Mouse (Mus musculus): ENCODE measurements around the gene Ms4a1. TPM values are rescaled to one million over a fixed set of nuclear protein-coding genes. Genes with fewer than 3 reads are reported as not detected.
"Not testable (repeated sequence)": the region's sequence is repeated elsewhere in the genome, so short reads cannot be mapped to it uniquely, and the experiment has no call there.

Ms4a1 gene
- total RNA-seq (2014; fragmentation: Nextera tagmentation) (3.3 TPM in 1 of 2 replicates, not detected in the other), total RNA-seq (2017) (not detected in 2 replicates)

DNA sequence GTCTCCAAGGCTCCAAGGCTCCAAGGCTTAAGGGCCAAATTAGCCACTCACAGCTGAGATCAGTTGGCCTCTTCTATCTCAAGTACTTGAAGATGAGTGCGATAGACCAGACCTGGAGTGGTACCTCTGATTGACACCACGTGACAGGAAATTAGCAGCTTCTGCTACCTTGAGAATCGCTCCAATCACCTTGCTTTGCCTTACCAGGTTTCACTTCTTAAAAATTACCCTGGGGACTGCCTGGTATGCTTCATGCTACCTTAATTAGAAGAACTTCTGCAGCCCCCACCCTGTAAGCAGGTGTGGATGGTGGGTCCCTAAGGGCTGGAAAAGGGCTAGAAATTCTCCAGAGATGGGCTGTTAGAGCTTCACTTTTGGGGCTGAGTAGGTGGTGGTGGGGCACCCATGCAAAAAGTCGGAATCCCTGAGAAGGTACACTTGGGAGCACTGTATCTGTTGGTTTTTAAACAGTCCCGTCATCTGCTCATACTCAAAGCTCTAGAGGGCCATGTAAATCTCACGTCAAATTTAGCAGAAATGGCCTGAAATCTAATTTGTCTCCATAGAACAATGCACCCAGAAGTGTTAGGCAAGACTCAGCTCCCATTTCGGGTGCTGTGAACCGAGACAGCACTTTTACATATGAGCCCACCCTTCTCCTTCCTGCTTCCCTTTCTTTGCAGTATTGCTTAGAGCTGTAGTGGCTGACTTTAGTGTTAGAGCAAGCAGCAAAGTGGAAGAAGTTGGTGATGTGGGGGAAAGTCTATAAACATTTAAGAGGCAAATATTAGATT is at the start of gene Ms4a1:
TSS of gene Ms4a1 (minus strand) at position 190 of the 794 bp plus-strand sequence.
- ATAC-seq (replicated peaks; ENCODE audit: low FRiP score, low TSS enrichment, poor library complexity, severe bottlenecking) = no peak

DNA sequence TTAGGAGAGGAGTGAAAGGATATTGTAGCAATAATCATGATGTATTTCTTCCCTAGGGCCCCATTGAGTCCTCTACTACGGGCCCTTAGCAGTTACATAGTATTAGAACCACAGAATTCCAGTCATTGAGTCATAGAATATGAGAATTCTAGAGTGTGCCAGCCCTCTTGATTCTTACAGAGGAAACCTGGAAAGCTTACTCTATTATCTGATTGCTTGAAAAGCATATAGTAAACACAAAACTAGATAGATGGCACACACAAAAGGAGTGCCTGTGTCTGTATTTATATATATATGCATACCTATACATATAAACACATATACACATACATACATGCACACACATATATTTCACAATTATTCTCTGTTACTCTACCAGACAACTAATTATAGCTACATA is 48.3 kb upstream of the Ms4a1 start, which contains the start of gene Ms4a14:
TSS of gene Ms4a14 (minus strand) at position 101 of the 400 bp plus-strand sequence.
- ATAC-seq (replicated peaks; ENCODE audit: low FRiP score, low TSS enrichment, poor library complexity, severe bottlenecking) = no peak

DNA sequence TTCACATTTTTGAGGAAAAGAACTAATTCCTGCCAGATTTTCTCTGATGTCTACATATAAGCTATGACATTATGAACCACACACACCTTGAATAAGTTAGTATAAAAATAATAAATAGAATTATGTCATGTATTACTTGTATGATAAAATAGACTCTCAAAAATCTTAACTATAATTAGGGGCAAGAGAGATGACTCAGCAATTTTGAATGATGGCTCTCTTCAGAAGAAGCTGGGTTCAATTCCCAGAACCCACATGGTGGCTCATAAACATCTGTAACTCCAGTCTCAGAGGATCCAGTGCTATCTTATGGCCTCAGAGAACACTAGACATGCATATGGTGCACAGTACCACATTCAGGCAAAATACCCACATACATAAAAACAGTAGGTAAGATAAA is 42.8 kb upstream of the Ms4a1 start:
- no peak for ATAC-seq (replicated peaks; ENCODE audit: low FRiP score, low TSS enrichment, poor library complexity, severe bottlenecking)

DNA sequence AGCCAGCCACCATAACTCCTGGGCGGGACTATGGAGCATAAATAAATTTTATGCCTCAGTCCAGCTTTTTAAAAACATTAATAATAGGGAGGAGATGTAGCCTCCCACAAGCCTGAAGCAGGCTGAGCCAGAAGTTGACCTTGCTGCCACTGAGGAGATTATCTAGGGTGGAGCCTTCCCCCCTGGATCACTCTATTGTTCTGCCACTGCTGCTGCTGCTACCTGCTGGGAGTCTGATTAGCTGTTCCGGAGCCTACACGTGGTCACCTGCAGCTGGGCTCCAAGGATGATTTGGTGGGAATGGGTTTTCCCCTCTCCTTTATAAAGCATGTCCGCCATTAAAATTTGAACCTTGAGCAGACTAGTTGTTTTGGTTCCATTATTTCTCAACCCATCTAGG is 33.5 kb upstream of the Ms4a1 start:
- ATAC-seq (replicated peaks; ENCODE audit: low FRiP score, low TSS enrichment, poor library complexity, severe bottlenecking) = not testable (repeated sequence)

DNA sequence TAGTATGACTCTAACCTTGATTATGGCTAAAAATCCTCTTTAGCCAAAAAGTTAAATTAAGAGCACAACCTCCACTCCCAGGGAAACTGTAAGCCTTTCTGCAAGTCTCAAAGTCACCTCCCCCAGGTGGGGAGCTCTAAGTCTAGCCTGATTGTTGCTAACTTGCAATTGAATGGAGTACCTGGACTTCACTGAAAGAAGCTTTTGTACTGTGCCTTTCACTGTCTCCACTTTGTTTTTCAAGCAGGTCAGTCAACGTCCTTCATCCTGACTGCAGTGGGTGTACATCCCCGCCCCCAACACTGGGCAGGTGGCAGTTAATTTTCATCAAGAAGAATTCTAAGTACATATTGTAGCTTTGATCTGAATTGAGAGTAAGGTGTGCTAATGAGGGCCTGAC is 32.9 kb upstream of the Ms4a1 start:
- no peak for ATAC-seq (replicated peaks; ENCODE audit: low FRiP score, low TSS enrichment, poor library complexity, severe bottlenecking)

DNA sequence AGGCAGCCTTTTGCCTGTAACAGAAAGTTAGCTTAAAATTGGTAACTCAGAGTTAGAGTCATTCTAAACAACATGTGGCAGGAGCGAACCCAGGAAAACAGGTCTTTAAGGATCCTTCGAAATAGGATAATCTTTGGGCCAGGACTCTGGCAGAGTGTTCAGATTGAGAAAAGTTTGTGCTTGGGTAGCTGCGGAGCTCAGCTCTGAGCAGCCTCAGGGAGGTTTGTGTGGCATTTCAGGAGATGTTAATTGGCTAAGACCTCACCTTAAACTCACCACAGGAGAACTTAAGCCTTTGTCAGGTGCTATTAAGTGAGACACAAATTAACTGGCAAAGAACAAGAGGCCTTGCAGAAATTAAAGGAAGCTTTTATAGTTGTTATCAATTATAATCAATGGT is 27.6 kb upstream of the Ms4a1 start:
- not testable (repeated sequence) for ATAC-seq (replicated peaks; ENCODE audit: low FRiP score, low TSS enrichment, poor library complexity, severe bottlenecking)

DNA sequence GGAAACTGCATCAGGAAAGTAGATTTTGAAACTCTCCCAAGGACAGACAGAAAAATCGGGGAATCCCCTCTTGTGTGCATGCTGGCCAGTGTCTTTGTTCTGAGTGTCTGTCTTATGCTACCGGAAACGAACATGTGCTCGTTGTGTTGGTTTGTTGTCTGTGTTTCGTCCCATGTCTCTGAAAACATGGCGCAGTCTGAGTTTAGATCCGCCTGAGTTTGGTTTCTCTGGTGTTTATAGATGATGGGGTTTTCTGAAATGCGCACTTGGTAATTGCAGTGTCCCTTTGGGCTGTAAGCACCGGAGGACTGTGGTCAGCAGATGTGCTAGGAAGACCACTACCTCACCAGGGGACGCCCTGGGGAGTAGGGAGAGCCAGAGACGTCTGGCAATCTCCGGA is 26.9 kb upstream of the Ms4a1 start:
- ATAC-seq (replicated peaks; ENCODE audit: low FRiP score, low TSS enrichment, poor library complexity, severe bottlenecking) = no peak

DNA sequence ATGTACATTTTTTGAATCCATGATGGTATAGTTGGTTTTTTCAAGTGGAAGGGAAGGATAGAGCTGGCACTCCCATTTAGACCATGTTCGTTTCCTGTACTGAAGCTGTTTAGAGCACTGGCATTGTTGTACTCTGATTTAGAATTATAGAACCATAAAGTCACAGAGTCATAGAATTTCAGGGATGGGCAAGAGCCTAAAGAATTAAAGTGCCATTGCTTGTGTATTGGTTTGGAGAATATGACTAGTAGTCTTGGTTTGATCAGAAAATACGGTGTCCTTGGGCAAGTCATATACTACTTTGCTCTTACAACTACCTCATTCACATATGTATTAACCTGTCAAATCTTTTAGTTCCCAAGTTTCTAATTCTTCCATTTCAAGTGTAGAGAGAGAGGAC is 17.7 kb upstream of the Ms4a1 start, which contains the start of gene Ms4a5:
TSS of gene Ms4a5 (minus strand) at position 101 of the 400 bp plus-strand sequence.
- ATAC-seq (replicated peaks; ENCODE audit: low FRiP score, low TSS enrichment, poor library complexity, severe bottlenecking) = no peak

DNA sequence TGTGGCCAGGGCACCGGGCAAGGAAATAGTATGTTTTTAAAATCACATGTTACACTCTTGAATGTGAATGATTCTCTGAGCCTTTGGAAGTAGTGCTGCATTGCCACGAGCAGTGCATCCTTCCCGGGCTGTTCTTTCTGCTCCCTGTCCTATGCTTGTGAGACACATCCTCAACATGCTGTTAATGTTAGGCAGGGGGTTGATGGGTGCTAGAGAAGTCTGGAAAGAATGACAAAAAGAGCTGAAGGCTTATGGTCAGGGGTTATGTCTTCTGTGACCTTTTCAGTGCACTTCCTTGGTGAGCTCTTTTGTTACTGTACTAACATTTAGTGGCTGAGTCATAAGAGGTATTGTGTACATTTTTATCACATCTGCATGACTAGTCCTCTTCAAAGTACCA is 14.2 kb upstream of the Ms4a1 start:
- no peak for ATAC-seq (replicated peaks; ENCODE audit: low FRiP score, low TSS enrichment, poor library complexity, severe bottlenecking)

DNA sequence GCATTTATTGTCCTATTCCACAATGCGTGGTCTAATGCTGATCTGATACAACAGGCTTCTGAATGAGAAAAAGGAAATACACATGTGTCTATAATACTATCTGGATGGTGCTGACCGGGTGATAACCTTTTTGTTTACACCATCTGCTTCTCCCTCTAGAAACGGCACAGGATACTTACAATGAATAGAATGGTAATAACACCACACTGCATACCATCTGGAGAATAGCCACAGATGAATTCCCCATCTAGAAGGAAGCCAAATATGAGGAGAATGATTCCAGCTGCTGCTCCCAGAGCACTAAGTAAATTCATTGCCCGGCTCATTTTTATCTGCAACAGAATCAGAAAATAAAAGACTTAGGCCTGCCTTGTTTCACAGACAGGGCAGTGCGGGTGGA is 10.4 kb upstream of the Ms4a1 start:
- no peak for ATAC-seq (replicated peaks; ENCODE audit: low FRiP score, low TSS enrichment, poor library complexity, severe bottlenecking)

DNA sequence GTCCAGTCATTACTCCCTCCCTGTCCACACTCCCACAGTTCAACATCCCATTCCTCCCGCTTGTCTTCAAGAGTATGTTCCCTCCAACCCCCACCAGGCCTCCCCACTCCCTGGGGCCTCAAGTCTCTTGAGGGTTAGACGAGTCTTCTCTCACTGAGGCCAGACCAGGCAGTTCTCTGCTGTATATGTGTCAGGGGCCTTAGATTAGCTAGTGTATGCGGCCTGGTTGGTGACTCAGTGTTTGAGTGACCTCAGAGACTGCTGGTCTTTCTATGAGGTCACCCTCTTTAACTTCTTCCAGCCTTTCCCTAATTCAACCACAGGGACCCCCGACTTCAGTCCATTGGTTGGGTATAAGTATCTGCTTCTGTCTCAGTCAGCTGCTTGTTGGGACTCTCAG is 915 bp upstream of the Ms4a1 start:
- ATAC-seq (replicated peaks; ENCODE audit: low FRiP score, low TSS enrichment, poor library complexity, severe bottlenecking) = no peak

DNA sequence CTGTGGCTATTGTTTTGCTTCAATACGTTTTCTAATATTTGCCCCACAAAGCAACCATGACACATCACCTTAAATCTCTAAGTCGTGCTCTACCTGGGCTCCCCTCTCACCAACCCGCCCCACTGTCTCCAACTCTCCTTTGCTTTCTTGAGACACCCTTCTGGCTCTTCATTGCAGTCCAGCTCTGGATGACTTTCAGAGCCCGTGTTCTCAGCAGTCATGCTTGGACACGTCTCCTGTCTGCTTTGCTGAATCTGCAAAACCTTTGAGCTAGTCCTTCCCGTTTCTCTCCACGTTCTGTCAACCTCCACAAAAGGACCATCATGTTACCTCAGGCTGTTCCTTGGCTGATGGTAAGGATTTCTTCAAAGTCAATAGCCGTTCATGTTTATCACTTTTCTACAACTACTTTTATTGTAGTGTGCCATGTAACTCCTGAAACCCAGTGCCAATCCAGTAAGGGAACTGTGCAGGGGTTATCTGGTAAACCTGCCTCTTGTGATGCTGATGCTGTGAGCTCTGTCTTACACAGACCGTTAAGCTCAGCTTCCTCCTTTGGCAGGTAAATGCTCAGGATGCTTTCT is 1.3 kb downstream of the Ms4a1 start:
- ATAC-seq (replicated peaks; ENCODE audit: low FRiP score, low TSS enrichment, poor library complexity, severe bottlenecking) = no peak

DNA sequence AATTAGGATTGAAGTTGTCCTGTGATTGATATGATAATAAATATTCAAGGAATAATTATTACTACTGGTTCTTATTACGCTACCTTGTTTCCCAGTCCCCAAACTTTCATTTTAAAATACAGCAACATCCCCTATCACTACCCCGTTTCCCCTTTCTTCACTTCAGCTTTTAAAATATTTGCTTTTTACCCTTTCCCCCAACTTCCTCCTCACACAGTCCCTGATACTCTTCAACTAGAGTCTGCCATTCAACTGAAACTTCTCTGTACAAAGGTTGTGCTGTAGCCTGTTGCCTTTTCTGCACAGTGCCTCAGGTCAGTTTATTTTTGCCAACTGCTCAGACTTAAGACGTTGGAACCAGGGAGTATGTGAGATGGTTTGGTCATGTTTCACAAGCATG is 2.5 kb downstream of the Ms4a1 start:
- ATAC-seq (replicated peaks; ENCODE audit: low FRiP score, low TSS enrichment, poor library complexity, severe bottlenecking) = no peak

DNA sequence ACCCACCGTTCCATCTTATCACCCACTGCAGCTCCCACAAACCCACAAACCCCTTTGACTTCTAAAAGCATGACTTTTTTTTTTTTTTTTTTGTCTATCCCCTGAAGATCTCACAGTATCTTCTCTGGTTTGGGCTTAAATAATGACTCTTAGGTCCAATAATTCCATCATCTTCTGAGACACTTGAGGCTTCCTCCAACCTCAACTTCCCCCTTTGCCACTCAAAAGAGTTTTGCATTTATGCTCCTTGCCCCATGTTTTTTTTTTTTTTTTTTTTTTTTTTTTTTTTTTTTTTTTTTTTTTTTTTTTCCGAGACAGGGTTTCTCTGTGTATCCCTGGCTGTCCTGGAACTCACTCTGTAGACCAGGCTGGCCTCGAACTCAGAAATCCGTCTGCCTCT is 3.1 kb downstream of the Ms4a1 start:
- ATAC-seq (replicated peaks; ENCODE audit: low FRiP score, low TSS enrichment, poor library complexity, severe bottlenecking) = not testable (repeated sequence)

DNA sequence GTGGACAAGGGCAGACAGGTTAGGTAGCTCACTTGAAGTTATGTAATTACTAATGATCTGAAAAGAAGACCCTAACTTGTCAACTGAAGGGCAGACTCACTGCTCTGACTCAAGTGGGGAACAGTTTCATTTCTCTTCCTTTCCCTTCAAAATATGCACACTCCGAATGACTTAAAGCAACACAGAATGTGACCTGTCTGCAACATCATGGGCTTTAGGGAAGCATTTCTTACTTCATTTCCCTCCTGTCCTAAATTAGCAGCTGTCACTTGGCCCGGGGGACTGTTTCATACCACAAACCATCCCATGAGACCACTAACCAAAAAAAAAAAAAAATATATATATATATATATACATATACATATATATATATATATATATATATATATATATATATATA is 4.5 kb downstream of the Ms4a1 start:
- no peak for ATAC-seq (replicated peaks; ENCODE audit: low FRiP score, low TSS enrichment, poor library complexity, severe bottlenecking)

DNA sequence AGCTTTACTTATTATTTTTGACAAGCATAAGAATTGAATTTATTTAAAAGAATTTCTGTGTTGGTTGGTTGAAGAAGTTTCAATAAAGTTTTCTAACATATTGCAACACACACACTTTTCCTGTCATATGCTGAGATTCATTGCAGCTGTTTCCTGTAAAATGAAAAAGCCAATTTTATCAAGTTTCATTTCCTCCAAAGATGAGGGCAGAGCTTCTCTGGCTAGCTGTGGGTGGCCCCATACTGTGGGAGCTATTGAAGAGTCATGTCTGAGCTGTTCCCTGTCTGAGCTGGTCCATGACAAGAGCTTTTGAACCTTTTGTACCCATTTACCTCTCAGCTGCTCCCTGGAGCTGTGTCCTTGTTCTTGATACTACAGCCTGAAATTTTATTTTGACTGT is 21.8 kb downstream of the Ms4a1 start:
- no peak for ATAC-seq (replicated peaks; ENCODE audit: low FRiP score, low TSS enrichment, poor library complexity, severe bottlenecking)

DNA sequence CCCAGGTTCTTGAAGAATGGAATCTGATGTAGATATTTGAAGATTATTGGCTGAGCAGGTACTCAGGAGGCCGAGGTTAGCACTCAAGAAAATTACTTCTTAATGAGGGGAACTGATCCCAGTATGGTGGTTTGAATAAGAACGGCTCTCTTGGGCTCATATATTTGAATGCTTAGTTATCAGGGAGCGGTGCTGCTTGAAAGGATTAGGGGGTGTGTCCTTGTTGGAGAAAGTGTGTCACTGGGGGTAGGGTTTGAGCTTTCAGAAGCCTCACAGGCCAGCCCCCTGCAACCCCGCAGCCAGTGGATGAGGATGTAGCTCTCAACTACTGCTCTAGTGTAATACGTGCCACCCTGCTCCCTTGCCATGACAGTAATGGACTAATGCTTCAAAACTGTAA is 23.5 kb downstream of the Ms4a1 start:
- no peak for ATAC-seq (replicated peaks; ENCODE audit: low FRiP score, low TSS enrichment, poor library complexity, severe bottlenecking)

DNA sequence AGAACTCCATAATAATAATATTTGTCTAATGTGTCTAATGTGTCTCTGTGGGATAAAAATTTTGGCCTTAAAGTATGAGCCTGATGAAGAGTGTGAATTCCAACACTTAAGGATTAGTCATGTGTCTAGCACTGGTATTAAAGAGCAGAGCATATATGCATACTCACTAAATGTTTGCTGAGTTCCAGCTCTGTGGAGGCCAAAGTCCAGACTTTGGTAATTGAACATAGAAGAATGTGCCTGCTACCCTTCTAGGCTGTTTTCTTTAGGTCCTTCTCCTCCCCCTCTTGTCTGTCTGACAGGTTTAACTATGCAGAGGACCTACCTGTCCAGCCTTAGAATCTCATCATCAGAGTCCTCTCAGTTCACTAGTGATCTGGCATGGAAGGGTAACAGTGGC is 30.2 kb downstream of the Ms4a1 start:
- ATAC-seq (replicated peaks; ENCODE audit: low FRiP score, low TSS enrichment, poor library complexity, severe bottlenecking) = no peak

DNA sequence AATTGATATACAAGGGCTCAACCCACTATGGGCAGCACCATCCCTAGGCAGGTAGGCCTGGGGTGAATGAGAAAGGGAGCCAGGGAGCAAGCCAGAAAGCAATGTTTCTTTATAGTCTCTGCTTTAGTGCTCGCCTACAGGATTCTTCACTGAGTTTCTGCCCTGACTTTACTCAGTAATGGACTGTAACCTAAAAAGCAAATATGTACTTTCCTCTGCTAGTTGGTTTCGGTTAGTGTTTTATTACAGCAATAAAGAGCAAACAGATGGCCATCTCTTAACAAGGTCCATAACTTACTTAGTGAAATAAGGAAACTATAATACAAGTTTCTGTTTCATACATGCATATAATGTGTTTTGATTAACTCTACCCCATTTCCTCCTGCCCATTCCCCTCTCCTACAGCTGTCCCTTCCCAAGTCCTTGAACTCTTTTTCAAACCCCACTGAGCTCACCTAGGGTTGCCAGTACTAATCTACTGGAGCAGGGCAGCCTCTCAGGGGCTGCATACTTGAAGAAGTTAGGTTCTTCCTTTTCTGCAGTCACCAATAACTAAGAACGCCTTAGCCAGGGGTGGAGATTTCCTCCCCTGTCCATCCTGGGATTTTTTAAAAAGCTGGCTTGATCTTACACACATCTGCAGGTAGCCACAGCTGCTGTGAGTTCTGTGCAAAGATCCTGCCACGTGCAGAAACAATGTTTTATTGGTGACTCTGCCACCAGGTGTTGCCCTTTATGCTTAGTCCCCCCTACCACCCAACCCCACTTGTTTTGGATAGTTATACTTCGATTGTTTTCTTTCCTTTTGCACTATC is 30.9 kb downstream of the Ms4a1 start:
- ATAC-seq (replicated peaks; ENCODE audit: low FRiP score, low TSS enrichment, poor library complexity, severe bottlenecking) = no peak

DNA sequence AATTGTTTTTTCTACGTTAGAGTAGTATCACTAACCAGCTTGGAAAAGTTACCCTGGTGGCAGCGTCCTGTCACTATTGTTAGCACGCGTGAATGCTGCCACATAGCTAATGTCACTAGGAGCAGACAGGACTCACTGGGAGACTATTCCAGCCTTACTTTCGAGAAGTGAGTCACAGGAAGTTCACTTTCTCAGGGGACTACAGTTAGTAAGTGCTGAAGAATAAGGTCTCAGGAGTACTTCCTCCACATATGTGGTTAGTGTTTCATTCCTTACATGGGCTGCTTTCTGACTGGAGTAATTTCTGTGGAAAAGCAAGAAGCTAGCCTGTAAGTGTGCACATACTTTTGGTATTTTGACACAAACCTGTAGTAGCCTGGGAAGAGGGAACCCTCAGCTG is 31.8 kb downstream of the Ms4a1 start:
- ATAC-seq (replicated peaks; ENCODE audit: low FRiP score, low TSS enrichment, poor library complexity, severe bottlenecking) = no peak

Measured in megakaryocyte-erythroid progenitor cell, adult 5-6 weeks (primary cell).